Mouse (Mus musculus) CH12.LX (cell line): ENCODE measurements around the gene Hdhd3. TPM values are rescaled to one million over a fixed set of nuclear protein-coding genes. Genes with fewer than 3 reads are reported as not detected.

ENCODE experiments used
- DNase-seq: peaks from one replicate; pipeline ENCODE4 v3.0.0-alpha.2; 2013; ENCODE audit errors: extremely low read depth
- H3K27ac ChIP-seq: 2 replicates; pipeline ENCODE4 v1.5.1; 2012; ENCODE audit warnings: low read depth, mild to moderate bottlenecking, control low read depth, moderate library complexity; ENCODE audit not compliant: insufficient read depth
- H3K27me3 ChIP-seq: replicated peaks from 2 replicates; pipeline ENCODE3; 2012; ENCODE audit warnings: inconsistent platforms
- H3K36me3 ChIP-seq, 2 experiments: replicated peaks in 1 of 2; 2 replicates each; pipeline versions ENCODE3 to v1.6.1; 2012; ENCODE audit warnings: inconsistent platforms in 1 of 2, low read length in 1 of 2, mild to moderate bottlenecking in 1 of 2, mixed read lengths in 1 of 2, moderate library complexity in 1 of 2; ENCODE audit not compliant: control insufficient read depth in 1 of 2, insufficient read depth in 1 of 2
- H3K4me1 ChIP-seq, 2 experiments: 2 replicates each; pipeline ENCODE4 v1.6.1; 2012; ENCODE audit warnings: inconsistent platforms in 1 of 2, moderate library complexity in 1 of 2; ENCODE audit not compliant: insufficient read depth in 2 of 2, control insufficient read depth in 1 of 2
- H3K4me2 ChIP-seq: 2 replicates; pipeline ENCODE4 v1.6.1; 2012; ENCODE audit warnings: low read depth, mild to moderate bottlenecking, control low read depth; ENCODE audit not compliant: poor library complexity, insufficient read depth, severe bottlenecking
- H3K4me3 ChIP-seq, 3 experiments: fragments of 150-350 bp in 1 of 3; sonication (generic) in 1 of 3; replicated peaks in 1 of 3; 2 replicates each; pipeline versions ENCODE3 to v1.5.1; 2011 to 2012; ENCODE audit warnings: low read depth in 2 of 3, low read length in 2 of 3, mild to moderate bottlenecking in 2 of 3, moderate library complexity in 2 of 3, control low read depth in 1 of 3, improper control_type of control experiment in 1 of 3, inconsistent platforms in 1 of 3, mixed read lengths in 1 of 3; ENCODE audit not compliant: poor library complexity in 1 of 3
- H3K79me2 ChIP-seq: replicated peaks from 2 replicates; pipeline ENCODE4 v1.6.1; 2012; ENCODE audit warnings: mild to moderate bottlenecking, moderate library complexity; ENCODE audit not compliant: control insufficient read depth, poor library complexity, insufficient read depth, severe bottlenecking; ENCODE audit errors: extremely low read depth
- H3K9ac ChIP-seq: 2 replicates; pipeline ENCODE4 v1.6.1; 2012; ENCODE audit warnings: low read depth, mild to moderate bottlenecking, control low read depth, moderate library complexity; ENCODE audit not compliant: insufficient read depth
- H3K9me3 ChIP-seq: replicated peaks from 2 replicates; pipeline ENCODE3; 2012; ENCODE audit warnings: low read length, inconsistent platforms, mixed read lengths
- BHLHE40 ChIP-seq: IDR thresholded peaks from 2 replicates; pipeline ENCODE4 v1.6.1; 2011; ENCODE audit warnings: mild to moderate bottlenecking, low read depth, low read length, improper control_type of control experiment
- CHD1 ChIP-seq: IDR thresholded peaks from 2 replicates; pipeline ENCODE4 v1.6.1; 2012; ENCODE audit warnings: low read depth, low read length, improper control_type of control experiment, inconsistent platforms
- CHD2 ChIP-seq: IDR thresholded peaks from 2 replicates; pipeline ENCODE4 v1.6.1; 2011; ENCODE audit warnings: low read length, improper control_type of control experiment
- E2F4 ChIP-seq: IDR thresholded peaks from 2 replicates; pipeline ENCODE4 v1.6.1; 2011; ENCODE audit warnings: low read depth, low read length, improper control_type of control experiment; ENCODE audit not compliant: insufficient replicate concordance
- GABPA ChIP-seq: IDR thresholded peaks from 2 replicates; pipeline ENCODE4 v1.6.1; 2012; ENCODE audit warnings: low read depth, low read length, improper control_type of control experiment, inconsistent platforms; ENCODE audit not compliant: insufficient replicate concordance
- IRF4 ChIP-seq: IDR thresholded peaks from 2 replicates; pipeline ENCODE4 v1.6.1; 2014; ENCODE audit warnings: low read depth, mild to moderate bottlenecking, inconsistent platforms, low read length, improper control_type of control experiment
- JUND ChIP-seq: conservative IDR thresholded peaks from 2 replicates; pipeline ENCODE4 v1.6.1; 2011; ENCODE audit warnings: low read depth, low read length, improper control_type of control experiment
- KAT2A ChIP-seq: IDR thresholded peaks from 2 replicates; pipeline ENCODE4 v1.6.1; 2012; ENCODE audit warnings: low read length, improper control_type of control experiment, inconsistent platforms; ENCODE audit not compliant: insufficient replicate concordance
- MAX ChIP-seq: IDR thresholded peaks from 2 replicates; pipeline ENCODE4 v1.6.1; 2011; ENCODE audit warnings: low read length, improper control_type of control experiment
- MXI1 ChIP-seq: IDR thresholded peaks from 2 replicates; pipeline ENCODE4 v1.6.1; 2011; ENCODE audit warnings: mild to moderate bottlenecking, low read depth, low read length, improper control_type of control experiment
- NELFE ChIP-seq: IDR thresholded peaks from 2 replicates; pipeline ENCODE4 v1.6.1; 2011; ENCODE audit warnings: low read depth, low read length, improper control_type of control experiment
- PAX5 ChIP-seq: IDR thresholded peaks from 2 replicates; pipeline ENCODE4 v1.6.1; 2012; ENCODE audit warnings: low read length, inconsistent platforms, mixed read lengths
- POLR2A ChIP-seq: IDR thresholded peaks from 2 replicates; pipeline ENCODE4 v1.6.1; 2011; ENCODE audit warnings: low read depth, mild to moderate bottlenecking, improper control_type of control experiment, low read length
- POLR2AphosphoS2 ChIP-seq: IDR thresholded peaks from 2 replicates; pipeline ENCODE4 v1.6.1; 2011; ENCODE audit warnings: low read depth, low read length, improper control_type of control experiment
- RAD21 ChIP-seq: IDR thresholded peaks from 2 replicates; pipeline ENCODE4 v1.6.1; 2011; ENCODE audit warnings: low read depth, mild to moderate bottlenecking, low read length, improper control_type of control experiment, moderate library complexity
- SIN3A ChIP-seq: IDR thresholded peaks from 2 replicates; pipeline ENCODE4 v1.6.1; 2012; ENCODE audit warnings: low read length, improper control_type of control experiment, inconsistent platforms
- TBP ChIP-seq: conservative IDR thresholded peaks from 2 replicates; pipeline ENCODE4 v1.6.1; 2011; ENCODE audit warnings: low read depth, low read length, improper control_type of control experiment
- UBTF ChIP-seq: IDR thresholded peaks from 2 replicates; pipeline ENCODE4 v1.6.1; 2012; ENCODE audit warnings: low read depth, mild to moderate bottlenecking, inconsistent platforms, low read length, improper control_type of control experiment, moderate library complexity
- USF1 ChIP-seq: IDR thresholded peaks from 2 replicates; pipeline ENCODE4 v1.6.1; 2014; ENCODE audit warnings: low read depth, mild to moderate bottlenecking, inconsistent platforms, low read length, improper control_type of control experiment
- ZC3H11A ChIP-seq: IDR thresholded peaks from 2 replicates; pipeline ENCODE4 v1.6.1; 2012; ENCODE audit warnings: low read depth, mild to moderate bottlenecking, inconsistent platforms, low read length, improper control_type of control experiment
- ZMIZ1 ChIP-seq: IDR thresholded peaks from 2 replicates; pipeline ENCODE4 v1.6.1; 2012; ENCODE audit warnings: low read depth, mild to moderate bottlenecking, inconsistent platforms, low read length, improper control_type of control experiment
- dilution Hi-C: fragments of 300-500 bp; cut with MboI; formaldehyde crosslinking; loops from 2 replicates; pipeline ENCODE4 v1.14.3; 2020; ENCODE audit warnings: low sequenced_read_pairs; ENCODE audit not compliant: extremely low pct_unique_long_range_greater_than_20kb, extremely low pct_ligation_motif_present
- in situ Hi-C: fragments of 300-500 bp; cut with MboI; formaldehyde crosslinking; loops from 3 replicates; pipeline ENCODE4 v1.14.3; 2019; ENCODE audit warnings: low sequenced_read_pairs, low pct_ligation_motif_present, low pct_unique_long_range_greater_than_20kb, mixed read lengths
- polyA plus RNA-seq: library from polyadenylated mRNA; unstranded; fragments of >175 nt; gene quantifications from 2 replicates; pipeline ENCODE4 v1.2.1, GENCODE M21; 2012; ENCODE audit warnings: low read depth; ENCODE audit not compliant: insufficient read length
- total RNA-seq, 2 experiments: library from RNA; depleted of rRNA; stranded (reverse); fragments of 300-350 nt in 1 of 2; fragments of >200 nt in 1 of 2; gene quantifications; 2 replicates each; pipeline ENCODE4 v1.2.3; 2012 to 2014

Hdhd3 gene
- total and polyA plus RNA-seq, 3 experiments: 4.5 to 4.7 (median 4.7) TPM

- Histone ChIP-seq H3K4me3 (no peak overlapping the region), H3K27me3 (no peaks in the 10 kb centered on the region), H3K36me3 (no peaks in the 10 kb centered on the region), H3K4me1 (peaks cover 0 to 24% of the 10 kb centered on the region in 2 experiments; a peak in 2 of 4 replicates), H3K9ac (no peak overlapping the region), H3K27ac (no peak overlapping the region), H3K9me3 (no peaks in the 10 kb centered on the region), H3K4me2 (no peak overlapping the region), H3K79me2 (no peaks in the 10 kb centered on the region)
- no peak for DNase-seq
- dilution Hi-C loops (no loop called here), in situ Hi-C loops (no loop called here)
- no peak for TF ChIP-seq ZMIZ1
- no peak for TF ChIP-seq MAX
- TF ChIP-seq CHD2: no peak
- TF ChIP-seq MXI1: no peak
- no peak for TF ChIP-seq NELFE
- TF ChIP-seq POLR2A: no peak
- no peak for TF ChIP-seq PAX5
- TF ChIP-seq SIN3A: no peak
- TF ChIP-seq JUND: no peak
- no peak for TF ChIP-seq IRF4
Measured at GRCm38 (mm10) chr4:62487172-62487571, 16.1 kb downstream of the Hdhd3 start.

DNA sequence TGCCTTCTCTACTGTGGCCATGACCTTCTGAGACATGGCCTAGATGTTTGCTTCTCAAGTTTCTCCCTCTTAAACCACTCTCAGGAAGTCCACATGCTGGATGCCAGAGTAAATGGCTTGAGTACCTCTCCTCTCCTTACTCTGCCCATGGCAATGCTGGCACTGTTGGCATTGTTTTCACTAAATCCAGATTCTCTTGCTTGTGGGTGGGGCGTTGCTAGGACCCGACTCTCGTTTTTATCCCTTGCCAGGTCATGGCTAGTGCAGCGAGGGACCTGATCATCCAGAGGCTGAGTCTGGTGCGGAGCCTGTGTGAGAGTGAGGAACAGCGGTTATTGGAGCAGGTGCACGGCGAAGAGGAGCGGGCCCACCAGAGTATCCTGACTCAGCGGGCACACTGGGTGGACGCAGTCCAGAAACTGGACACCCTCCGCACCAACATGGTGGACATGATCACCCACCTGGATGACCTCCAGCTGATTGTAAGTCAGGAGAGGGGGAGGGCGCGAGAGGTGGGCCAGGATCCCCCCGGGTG is 17.0 kb downstream of the Hdhd3 start:
- Histone ChIP-seq H3K36me3 (no peaks in the 10 kb centered on the region), H3K79me2 (no peaks in the 10 kb centered on the region), H3K9me3 (no peaks in the 10 kb centered on the region), H3K4me2 (no peak overlapping the region), H3K27ac (no peak overlapping the region), H3K4me1 (peaks cover 3 to 33% of the 10 kb centered on the region in 2 experiments; a peak in 2 of 4 replicates), H3K27me3 (no peaks in the 10 kb centered on the region), H3K9ac (no peak overlapping the region), H3K4me3 (no peak overlapping the region)
- no peak for DNase-seq
- in situ Hi-C loops: no loop called here
- dilution Hi-C loops: no loop called here
- TF ChIP-seq NELFE: no peak
- no peak for TF ChIP-seq GABPA
- no peak for TF ChIP-seq BHLHE40
- TF ChIP-seq TBP: no peak
- no peak for TF ChIP-seq E2F4
- no peak for TF ChIP-seq KAT2A
- TF ChIP-seq ZC3H11A: no peak
- no peak for TF ChIP-seq CHD1
- no peak for TF ChIP-seq RAD21
- no peak for TF ChIP-seq UBTF
- TF ChIP-seq POLR2AphosphoS2: no peak
- TF ChIP-seq USF1: no peak
